ENCODE assay signal across 8 mouse cellular contexts in genomic region chr9:21131059-21131956, GRCm38 (mm10). TPM values are rescaled to one million over a fixed set of nuclear protein-coding genes. Genes with fewer than 3 reads are reported as not detected.
DNase-seq lines count a peak whose midpoint lies in the region; ATAC-seq lines count a peak whose summit lies in the region.

TSS of gene Tyk2 (minus strand) at chr9:21131243.

- ATAC-seq in megakaryocyte progenitor cell, adult 5-6 weeks (replicated peaks; ENCODE audit: poor library complexity), result peak; percentile 87

- peak; percentile 98 for DNase-seq in adipocyte (ENCODE audit: low spot score)
- peak; percentile 100 for DNase-seq in embryo, embryonic 10 days (ENCODE audit: low spot score)
- peak; percentile 78 for DNase-seq in gastrocnemius, postnatal 10 days
- DNase-seq in induced T-regulatory cell, adult 2 months (ENCODE audit: low read depth), result peak; percentile 97
- DNase-seq in left cerebral cortex, adult 9 months (ENCODE audit: low spot score in 2 of 2), result peak; percentile 94 to 97
- DNase-seq in right cerebral cortex, postnatal 14 days, result peak; percentile 90
- peak; percentile 85 to 94 for DNase-seq in urinary bladder, postnatal 36 days (ENCODE audit: low spot score in 2 of 2)

RNA-seq across cellular contexts. Expression of gene Tyk2, which starts in this region (rescaled TPM):
- total RNA-seq in gastrocnemius, postnatal 10 days (2021), result 1 to 10 TPM; 5.1 to 7.6 TPM
- total RNA-seq in megakaryocyte progenitor cell, adult 5-6 weeks (2015), result 12.0 and 12.5 TPM in 2 replicates
- total RNA-seq in megakaryocyte progenitor cell, adult 5-6 weeks (2017), result 16.7 and 17.9 TPM in 2 replicates

Comparison
In these comparisons a context has a peak if more than half of its experiments do, and no peak if none do; other contexts are left out.
1. Peak in every context shown above with its lines: DNase-seq and ATAC-seq.